Mouse (Mus musculus) midbrain, embryonic 10.5 days (tissue): ENCODE measurements around the gene Cd27. TPM values are rescaled to one million over a fixed set of nuclear protein-coding genes. Genes with fewer than 3 reads are reported as not detected.
"Not testable (repeated sequence)": the region's sequence is repeated elsewhere in the genome, so short reads cannot be mapped to it uniquely, and the experiment has no call there.

Experiments used
- DNase-seq: peaks from one replicate; pipeline ENCODE4 v3.0.0-alpha.2; 2017; ENCODE audit warnings: low spot score
- H3K27ac ChIP-seq: fragments of 300-500 bp; sonication (generic); replicated peaks from 2 replicates; pipeline ENCODE4 v1.5.1; 2016; ENCODE audit warnings: mild to moderate bottlenecking
- H3K27me3 ChIP-seq: fragments of 300-500 bp; sonication (generic); 2 replicates; pipeline ENCODE4 v1.6.1; 2016; ENCODE audit warnings: low read depth, mild to moderate bottlenecking; ENCODE audit not compliant: poor library complexity, severe bottlenecking
- H3K36me3 ChIP-seq: fragments of 300-500 bp; sonication (generic); 2 replicates; pipeline ENCODE4 v1.6.1; 2016; ENCODE audit warnings: mild to moderate bottlenecking, moderate library complexity
- H3K4me1 ChIP-seq: fragments of 300-500 bp; sonication (generic); 2 replicates; pipeline ENCODE4 v1.6.1; 2016
- H3K4me3 ChIP-seq: fragments of 300-500 bp; sonication (generic); 2 replicates; pipeline ENCODE4 v1.5.1; 2016; ENCODE audit warnings: mild to moderate bottlenecking, moderate library complexity
- H3K9me3 ChIP-seq: fragments of 300-500 bp; sonication (generic); replicated peaks from 2 replicates; pipeline ENCODE4 v1.6.1; 2016; ENCODE audit warnings: mild to moderate bottlenecking
- WGBS: fragments of 180-500 bp; shearing (Covaris S2); methylation state at CpG from one replicate; pipeline ENCODE4 v1.1.7; 2016; 5-methylcytosine and 5-hydroxymethylcytosine counted together
- polyA plus RNA-seq: library from polyadenylated mRNA; unstranded; fragments of >200 nt; fragmentation: Nextera tagmentation; extraction: Ambion mirVana; gene quantifications from 2 replicates; pipeline ENCODE4 v1.2.1, GENCODE M21; 2016

Cd27 gene
- polyA plus RNA-seq, result 2.1 and 2.2 TPM in 2 replicates

DNA sequence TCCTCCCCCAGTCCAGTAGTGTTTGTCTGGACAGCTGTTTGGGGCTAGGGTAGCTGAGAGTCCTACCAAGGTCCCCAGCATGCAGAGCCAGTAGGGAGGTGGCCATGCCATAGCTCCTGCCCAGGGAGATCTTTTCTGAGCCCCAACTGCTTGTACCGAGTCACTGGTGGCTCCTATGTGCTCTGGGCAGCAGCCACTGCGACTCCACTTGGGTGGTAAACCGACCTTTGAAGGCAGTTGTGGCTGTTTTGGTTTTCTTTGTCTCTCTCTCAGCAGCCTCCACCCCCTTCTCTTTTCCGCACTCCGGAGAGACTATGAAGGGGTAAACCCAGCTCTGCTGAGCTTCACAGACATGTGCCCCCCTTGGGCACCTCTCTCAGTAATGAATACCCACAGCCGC, at the start of gene Cd27:
TSS of gene Cd27 (minus strand) at position 229 of the 400 bp plus-strand sequence.
- H3K9me3 ChIP-seq, result no peaks in the 10 kb centered on the region
- peak within 1 kb of the TSS; percentile 34; the same call in 1 of the 2 replicates for H3K27ac ChIP-seq
- peaks cover 33% of the 10 kb centered on the region for H3K4me1 ChIP-seq
- no peak for DNase-seq
- WGBS, result 49% methylated on average over 6 of the region's 6 CpGs
- H3K36me3 ChIP-seq, result no peaks in the 10 kb centered on the region
- no peaks in the 10 kb centered on the region for H3K27me3 ChIP-seq
- H3K4me3 ChIP-seq, result no peak within 1 kb of the TSS

- peaks cover 3% of the 10 kb centered on the region; the same call in 1 of the 2 replicates for H3K9me3 ChIP-seq
- H3K27ac ChIP-seq, result no peak within 1 kb of the TSS
- H3K4me1 ChIP-seq, result no peaks in the 10 kb centered on the region
- no peak for DNase-seq
- H3K36me3 ChIP-seq, result no peaks in the 10 kb centered on the region
- no peak within 1 kb of the TSS for H3K4me3 ChIP-seq
- WGBS, result 93% methylated on average over 22 of the region's 22 CpGs
- H3K27me3 ChIP-seq, result no peaks in the 10 kb centered on the region
Observed at GRCm38 (mm10) chr6:125285890-125286289, 49.1 kb upstream of the Cd27 start, which contains the start of gene Tuba3a. Tuba3a (minus strand) TSS chr6:125286042.

GRCm38 (mm10) chr6:125284751-125285150, 47.9 kb upstream of the Cd27 start:
- WGBS, result 93% methylated on average over 7 of the region's 7 CpGs

DNA sequence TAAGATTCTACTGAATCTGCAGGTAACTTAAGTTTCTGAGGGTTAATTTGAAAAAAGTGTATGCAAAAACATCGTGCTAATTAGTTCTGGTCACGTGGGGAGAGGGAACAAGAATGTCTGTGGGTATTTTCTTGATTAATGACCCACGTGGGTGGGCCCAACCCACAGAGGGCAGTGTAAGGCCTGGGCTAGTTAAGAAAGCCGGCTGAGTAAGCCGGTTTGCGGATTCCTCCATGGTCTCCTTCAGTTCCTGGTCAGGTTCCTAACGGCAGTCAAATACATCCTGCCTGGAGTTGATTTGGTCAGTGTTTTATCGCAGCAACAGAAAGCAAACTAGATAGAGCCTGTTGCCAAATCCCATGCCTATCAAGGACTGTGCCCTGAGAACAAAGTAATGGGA, 47.4 kb upstream of the Cd27 start:
- H3K36me3 ChIP-seq, result no peaks in the 10 kb centered on the region
- 73% methylated on average over 8 of the region's 8 CpGs for WGBS

More at GRCm38 (mm10) chr6:125284751-125285150, 47.9 kb upstream of the Cd27 start:
- no peak for DNase-seq
- Histone ChIP-seq H3K4me3 (no peak overlapping the region), H3K27ac (no peak overlapping the region), H3K4me1 (no peaks in the 10 kb centered on the region), H3K9me3 (peaks cover 3% of the 10 kb centered on the region; the same call in 1 of the 2 replicates), H3K36me3 (no peaks in the 10 kb centered on the region), H3K27me3 (no peaks in the 10 kb centered on the region)

GRCm38 (mm10) chr6:125282721-125283120, 45.9 kb upstream of the Cd27 start:
- not testable (repeated sequence) for H3K4me3 ChIP-seq, H3K27me3 ChIP-seq, H3K36me3 ChIP-seq, DNase-seq, H3K4me1 ChIP-seq, H3K9me3 ChIP-seq, H3K27ac ChIP-seq
- WGBS, result 93% methylated on average over 13 of the region's 13 CpGs

More for the DNA sequence above, 47.4 kb upstream of the Cd27 start:
- H3K27ac ChIP-seq, result no peak overlapping the region
- H3K4me1 ChIP-seq, result no peaks in the 10 kb centered on the region
- DNase-seq, result no peak
- no peaks in the 10 kb centered on the region for H3K27me3 ChIP-seq
- H3K9me3 ChIP-seq, result peaks cover 3% of the 10 kb centered on the region; the same call in 1 of the 2 replicates
- H3K4me3 ChIP-seq, result no peak overlapping the region

DNA sequence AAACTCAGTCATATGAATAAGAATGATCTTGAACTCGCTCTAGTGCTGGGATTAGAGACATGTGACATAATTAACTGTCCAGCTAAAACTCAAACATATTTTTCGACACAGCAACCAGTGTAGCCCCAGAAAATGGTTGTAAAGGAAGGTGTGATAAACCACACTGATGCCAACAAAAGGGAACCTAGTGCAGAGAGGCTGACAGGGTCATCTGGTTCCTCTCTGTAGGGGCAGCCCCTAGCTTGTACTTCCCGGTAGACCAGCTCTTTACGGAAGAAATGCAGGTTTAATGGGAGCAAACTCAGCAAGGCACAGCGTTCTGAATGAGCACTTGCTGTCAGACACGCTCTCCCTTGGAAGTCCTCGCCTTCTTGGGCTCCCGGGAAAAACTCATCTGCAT, 42.9 kb upstream of the Cd27 start:
- no peak for DNase-seq
- no peaks in the 10 kb centered on the region for H3K27me3 ChIP-seq
- H3K4me3 ChIP-seq, result no peak overlapping the region
- no peaks in the 10 kb centered on the region for H3K4me1 ChIP-seq
- H3K36me3 ChIP-seq, result no peaks in the 10 kb centered on the region
- WGBS, result 73% methylated on average over 8 of the region's 8 CpGs
- no peaks in the 10 kb centered on the region; the same call in 1 of the 2 replicates for H3K9me3 ChIP-seq
- H3K27ac ChIP-seq, result no peak overlapping the region

DNA sequence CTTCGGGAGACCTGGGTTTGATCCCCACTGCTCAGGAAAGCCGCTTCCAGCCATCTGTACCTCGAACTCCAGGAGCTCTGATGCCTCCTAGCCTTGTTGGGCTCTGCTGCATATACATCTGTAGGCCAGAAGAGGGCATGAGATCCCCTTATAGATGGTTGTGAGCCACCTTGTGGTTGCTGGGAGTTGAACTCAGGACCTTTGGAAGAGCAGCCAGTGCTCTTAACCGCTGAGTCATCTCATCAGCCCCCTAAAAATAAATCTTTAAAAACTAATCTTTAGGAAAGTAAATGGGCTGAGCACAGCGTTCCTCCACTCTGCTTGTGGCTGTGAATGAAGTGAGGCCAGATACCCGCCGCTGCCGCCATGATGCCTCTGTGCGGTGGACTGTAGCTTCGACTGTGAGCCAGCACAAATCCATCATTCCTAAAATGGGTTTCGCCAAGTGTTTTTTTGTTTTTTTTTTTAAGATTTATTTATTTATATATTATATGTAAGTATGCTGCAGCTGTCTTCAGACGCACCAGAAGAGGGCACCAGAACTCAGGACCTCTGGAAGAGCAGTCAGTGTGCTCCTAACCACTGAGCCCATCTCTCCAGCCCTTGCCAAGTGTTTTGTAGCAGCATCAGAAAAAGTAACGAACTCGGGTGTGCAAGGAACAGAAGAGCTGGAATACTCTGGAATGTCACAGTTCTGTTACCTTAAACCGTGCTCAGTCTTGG, 38.2 kb upstream of the Cd27 start:
- Histone ChIP-seq H3K4me1 (peaks cover 8% of the 10 kb centered on the region), H3K9me3 (no peaks in the 10 kb centered on the region), H3K36me3 (no peaks in the 10 kb centered on the region), H3K4me3 (no peak overlapping the region), H3K27me3 (peaks cover 24% of the 10 kb centered on the region), H3K27ac (no peak overlapping the region)
- WGBS, result 60% methylated on average over 15 of the region's 15 CpGs
- DNase-seq, result peak; percentile 22

DNA sequence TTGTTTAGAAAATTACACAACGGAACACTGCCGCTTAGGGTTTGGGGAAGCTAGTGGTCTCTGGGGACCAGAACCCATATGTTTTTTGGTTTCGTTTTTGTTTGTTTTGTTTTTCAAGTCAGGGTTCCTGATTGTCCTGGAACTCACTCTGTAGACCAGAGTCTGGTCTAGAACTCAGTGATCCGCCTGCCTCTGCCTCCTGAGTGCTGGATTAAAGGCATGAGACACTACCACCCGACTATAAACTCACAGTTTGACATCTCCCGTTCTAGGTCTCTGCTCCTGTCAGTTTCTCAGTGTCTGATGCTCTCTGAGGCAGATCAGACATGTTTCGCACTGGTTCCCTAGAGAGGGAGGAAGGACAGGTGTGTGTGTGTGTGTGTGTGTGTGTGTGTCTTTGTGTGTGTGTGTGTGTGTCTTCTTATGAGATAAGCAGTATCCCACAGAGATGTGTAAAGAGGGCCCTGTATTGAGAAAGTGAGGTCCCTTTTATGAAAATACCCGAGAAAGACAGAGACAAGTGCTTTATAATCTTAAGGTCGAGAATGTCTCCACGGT, 35.5 kb upstream of the Cd27 start:
- H3K27me3 ChIP-seq, result peaks cover 24% of the 10 kb centered on the region
- no peak overlapping the region for H3K27ac ChIP-seq
- H3K4me1 ChIP-seq, result peaks cover 8% of the 10 kb centered on the region
- H3K36me3 ChIP-seq, result no peaks in the 10 kb centered on the region
- no peaks in the 10 kb centered on the region for H3K9me3 ChIP-seq
- H3K4me3 ChIP-seq, result no peak overlapping the region
- WGBS, result 81% methylated on average over 10 of the region's 10 CpGs
- no peak for DNase-seq

- peak overlapping the region; percentile 32 for H3K4me3 ChIP-seq
- WGBS, result 20% methylated on average over 17 of the region's 17 CpGs
- peak overlapping the region; percentile 74 for H3K27ac ChIP-seq
Observed at GRCm38 (mm10) chr6:125271455-125272227, 34.8 kb upstream of the Cd27 start.

GRCm38 (mm10) chr6:125268799-125269198, 32.0 kb upstream of the Cd27 start:
- Histone ChIP-seq H3K27ac (no peak overlapping the region), H3K36me3 (no peaks in the 10 kb centered on the region), H3K27me3 (peaks cover 24% of the 10 kb centered on the region), H3K4me1 (peaks cover 8% of the 10 kb centered on the region), H3K4me3 (no peak overlapping the region), H3K9me3 (no peaks in the 10 kb centered on the region)
- no peak for DNase-seq
- 53% methylated on average over 6 of the region's 6 CpGs for WGBS

More at GRCm38 (mm10) chr6:125271455-125272227, 34.8 kb upstream of the Cd27 start:
- Histone ChIP-seq H3K27me3 (peaks cover 24% of the 10 kb centered on the region), H3K9me3 (no peaks in the 10 kb centered on the region), H3K36me3 (no peaks in the 10 kb centered on the region), H3K4me1 (peaks cover 8% of the 10 kb centered on the region)
- peak; percentile 83 for DNase-seq

- WGBS, result 84% methylated on average over 3 of the region's 3 CpGs
- peaks cover 8% of the 10 kb centered on the region for H3K4me1 ChIP-seq
- no peak overlapping the region for H3K27ac ChIP-seq
Observed at GRCm38 (mm10) chr6:125267469-125267868, 30.7 kb upstream of the Cd27 start.

GRCm38 (mm10) chr6:125266600-125266999, 29.8 kb upstream of the Cd27 start:
- not testable (repeated sequence) for H3K4me3 ChIP-seq, H3K4me1 ChIP-seq, H3K9me3 ChIP-seq, DNase-seq, H3K36me3 ChIP-seq, H3K27ac ChIP-seq
- WGBS, result 75% methylated on average over 6 of the region's 6 CpGs
- H3K27me3 ChIP-seq, result peaks cover 15% of the 10 kb centered on the region

More at GRCm38 (mm10) chr6:125267469-125267868, 30.7 kb upstream of the Cd27 start:
- H3K27me3 ChIP-seq, result peaks cover 22% of the 10 kb centered on the region
- no peaks in the 10 kb centered on the region for H3K36me3 ChIP-seq
- no peak overlapping the region for H3K4me3 ChIP-seq
- DNase-seq, result no peak
- H3K9me3 ChIP-seq, result no peaks in the 10 kb centered on the region
